Mouse (Mus musculus) bone marrow macrophage, adult 2 months (primary cell): ENCODE results near the gene Tmem136.

Experiments used
- CTCF ChIP-seq: IDR thresholded peaks from 2 replicates; pipeline ENCODE4 v1.5.1; 2012; ENCODE audit warnings: low read depth, mild to moderate bottlenecking, low read length, moderate library complexity
- POLR2A ChIP-seq: IDR thresholded peaks from 2 replicates; pipeline ENCODE4 v1.6.1; 2012; ENCODE audit warnings: mild to moderate bottlenecking, low read depth, low read length, borderline replicate concordance

GRCm38 (mm10) chr9:43116997-43117336 is 597 bp upstream of the Tmem136 start:
- no peak for TF ChIP-seq CTCF
- no peak for TF ChIP-seq POLR2A
